Mouse (Mus musculus) G1E (cell line): ENCODE data around the gene Rp9. TPM values are rescaled to one million over a fixed set of nuclear protein-coding genes. Genes with fewer than 3 reads are reported as not detected.

ENCODE experiments used
- ATAC-seq: 2 replicates; pipeline ENCODE4 v1.8.0; 2016; ENCODE audit warnings: mild to moderate bottlenecking; ENCODE audit not compliant: insufficient number of reproducible peaks, poor library complexity, low FRiP score, severe bottlenecking; ENCODE audit errors: extremely low read depth
- DNase-seq: peaks from one replicate; pipeline ENCODE4 v3.0.0; 2012; ENCODE audit warnings: low spot score
- H3K27me3 ChIP-seq: 2 replicates; pipeline ENCODE4 v1.6.1; 2012; ENCODE audit warnings: mild to moderate bottlenecking, low read length, inconsistent platforms; ENCODE audit not compliant: insufficient read depth
- H3K36me3 ChIP-seq: replicated peaks from 2 replicates; pipeline ENCODE3; 2012; ENCODE audit warnings: mild to moderate bottlenecking, inconsistent platforms
- H3K4me1 ChIP-seq: 2 replicates; pipeline ENCODE4 v1.6.1; 2012; ENCODE audit warnings: low read depth, low read length, inconsistent platforms, mixed read lengths; ENCODE audit not compliant: insufficient read depth
- H3K4me3 ChIP-seq: 2 replicates; pipeline ENCODE4 v1.5.1; 2012; ENCODE audit warnings: low read depth, mild to moderate bottlenecking, inconsistent platforms, low read length, moderate library complexity, mixed read lengths
- H3K9me3 ChIP-seq: replicated peaks from 2 replicates; pipeline ENCODE4 v1.6.1; 2012; ENCODE audit warnings: inconsistent platforms
- CTCF ChIP-seq: IDR thresholded peaks from 2 replicates; pipeline ENCODE4 v1.5.1; 2012; ENCODE audit warnings: low read depth, low read length, inconsistent platforms, mixed read lengths
- GATA1 ChIP-seq: IDR thresholded peaks from 2 replicates; pipeline ENCODE4 v1.6.1; 2012; ENCODE audit warnings: borderline replicate concordance, low read length, inconsistent platforms, mixed read lengths
- GATA2 ChIP-seq: IDR thresholded peaks from 2 replicates; pipeline ENCODE4 v1.6.1; 2012; ENCODE audit warnings: low read depth, low read length, inconsistent platforms, borderline replicate concordance
- POLR2AphosphoS5 ChIP-seq: IDR thresholded peaks from 2 replicates; pipeline ENCODE4 v1.6.1; 2012; ENCODE audit warnings: low read depth, low read length, inconsistent platforms; ENCODE audit not compliant: insufficient replicate concordance
- TAL1 ChIP-seq: conservative IDR thresholded peaks from 2 replicates; pipeline ENCODE4 v1.6.1; 2012; ENCODE audit warnings: low read depth, low read length, inconsistent platforms, mixed read lengths
- polyA plus RNA-seq: library from polyadenylated mRNA; stranded (reverse); fragments of >175 nt; gene quantifications from 2 replicates; pipeline ENCODE4 v1.2.3, GENCODE M21; 2012
- total RNA-seq, 2 experiments: library from RNA; stranded (forward) in 1 of 2; stranded (reverse) in 1 of 2; fragments of 200-1000 nt in 1 of 2; fragments of >200 nt in 1 of 2; fragmentation: Nextera tagmentation in 1 of 2; gene quantifications; 2 replicates each; pipeline ENCODE4 v1.2.3; 2014 to 2017

Gene Rp9
- total and polyA plus RNA-seq, 3 experiments = 104 to 130 (median 113) TPM

- DNase-seq = peak; percentile 65
- H3K4me3 ChIP-seq = no peak overlapping the region; the same call in 1 of the 2 replicates
- no peaks in the 10 kb centered on the region for H3K27me3 ChIP-seq
- TF ChIP-seq TAL1 = peak; percentile 95
- no peak for TF ChIP-seq GATA1
- ATAC-seq = peak; percentile 92
- peaks cover 94% of the 10 kb centered on the region for H3K36me3 ChIP-seq
- no peaks in the 10 kb centered on the region for H3K9me3 ChIP-seq
- H3K4me1 ChIP-seq = peaks cover 74% of the 10 kb centered on the region
These were observed 16.0 kb downstream of the Rp9 start for GRCm38 (mm10) chr9:22453501-22453924.

- DNase-seq (no peak), ATAC-seq (no peak)
- H3K4me3 ChIP-seq = peak overlapping the region; percentile 39; the same call in 1 of the 2 replicates
- peaks cover 73% of the 10 kb centered on the region for H3K4me1 ChIP-seq
- no peaks in the 10 kb centered on the region for H3K9me3 ChIP-seq
- no peaks in the 10 kb centered on the region for H3K27me3 ChIP-seq
- peaks cover 94% of the 10 kb centered on the region for H3K36me3 ChIP-seq
- TF ChIP-seq CTCF = no peak
- no peak for TF ChIP-seq GATA2
- no peak for TF ChIP-seq TAL1
- TF ChIP-seq GATA1 = no peak
- no peak for TF ChIP-seq POLR2AphosphoS5
These were observed 16.8 kb downstream of the Rp9 start for GRCm38 (mm10) chr9:22452697-22453096.

- DNase-seq = no peak
- no peak for TF ChIP-seq CTCF
- no peak for TF ChIP-seq GATA2
- no peak for TF ChIP-seq POLR2AphosphoS5
- TF ChIP-seq TAL1 = no peak
- TF ChIP-seq GATA1 = no peak
These were observed 20.3 kb downstream of the Rp9 start for GRCm38 (mm10) chr9:22449209-22449608.

GRCm38 (mm10) chr9:22448420-22448819, 21.1 kb downstream of the Rp9 start:
- DNase-seq = no peak
- Histone ChIP-seq H3K36me3 (peaks cover 92% of the 10 kb centered on the region), H3K9me3 (no peaks in the 10 kb centered on the region), H3K27me3 (no peaks in the 10 kb centered on the region), H3K4me3 (no peak overlapping the region), H3K4me1 (peaks cover 44% of the 10 kb centered on the region)
- TF ChIP-seq CTCF (no peak), GATA2 (no peak), POLR2AphosphoS5 (no peak), TAL1 (no peak), GATA1 (no peak)
- no peak for ATAC-seq

More at GRCm38 (mm10) chr9:22449209-22449608, 20.3 kb downstream of the Rp9 start:
- H3K4me1 ChIP-seq = peaks cover 52% of the 10 kb centered on the region
- ATAC-seq = no peak
- H3K9me3 ChIP-seq = no peaks in the 10 kb centered on the region
- peaks cover 92% of the 10 kb centered on the region for H3K36me3 ChIP-seq
- no peaks in the 10 kb centered on the region for H3K27me3 ChIP-seq
- H3K4me3 ChIP-seq = no peak overlapping the region

- H3K9me3 ChIP-seq = no peaks in the 10 kb centered on the region
- peaks cover 86% of the 10 kb centered on the region for H3K36me3 ChIP-seq
- no peak for ATAC-seq
- TF ChIP-seq GATA2 (no peak), CTCF (no peak), POLR2AphosphoS5 (no peak), GATA1 (no peak), TAL1 (no peak)
- peaks cover 34% of the 10 kb centered on the region for H3K4me1 ChIP-seq
- no peak overlapping the region for H3K4me3 ChIP-seq
- no peaks in the 10 kb centered on the region for H3K27me3 ChIP-seq
- no peak for DNase-seq
These were observed 22.3 kb downstream of the Rp9 start for GRCm38 (mm10) chr9:22447213-22447612.

GRCm38 (mm10) chr9:22445123-22445522, 24.4 kb downstream of the Rp9 start:
- no peak for DNase-seq
- no peaks in the 10 kb centered on the region for H3K9me3 ChIP-seq
- peaks cover 26% of the 10 kb centered on the region for H3K4me1 ChIP-seq
- TF ChIP-seq GATA1 = no peak
- peak; percentile 55; the same call in 1 of the 2 replicates for TF ChIP-seq POLR2AphosphoS5
- H3K4me3 ChIP-seq = no peak overlapping the region
- peaks cover 82% of the 10 kb centered on the region for H3K36me3 ChIP-seq
- no peak for ATAC-seq
- H3K27me3 ChIP-seq = no peaks in the 10 kb centered on the region

GRCm38 (mm10) chr9:22443157-22443556, 26.4 kb downstream of the Rp9 start:
- Histone ChIP-seq H3K4me3 (no peak overlapping the region), H3K36me3 (peaks cover 75% of the 10 kb centered on the region), H3K27me3 (no peaks in the 10 kb centered on the region), H3K9me3 (no peaks in the 10 kb centered on the region), H3K4me1 (peaks cover 14% of the 10 kb centered on the region)
- no peak for DNase-seq
- no peak for ATAC-seq
- TF ChIP-seq POLR2AphosphoS5 (no peak), TAL1 (no peak), GATA1 (no peak), GATA2 (no peak), CTCF (no peak)
